Comparison of ENCODE assay signal across 16 mouse cellular contexts in genomic region chr19:61096776-61097175, GRCm38 (mm10).
"Had no signal": no experiment of that assay in that cellular context is flagged by ENCODE, and none has a peak within 500 bp of the region (broad histone marks: within the 10 kb centered on the region; RNA-seq: fewer than 3 reads in every experiment).

No protein-coding gene starts in this region.

- DNase-seq: heart, postnatal 10 days; heart, postnatal 14 days; heart, postnatal 36 days; heart, postnatal 4 days; kidney, adult 11 months; kidney, adult 18-20 months; kidney, adult 2 months; kidney, adult 8-10 months; kidney, adult 9 months; kidney, postnatal 10 days; kidney, postnatal 14 days; kidney, postnatal 25 days; kidney, postnatal 36 days; kidney, postnatal 4 days; layer of hippocampus, adult 9-11 months; layer of hippocampus, postnatal 36 days had no signal
